Mouse (Mus musculus): Measurements from ENCODE around the gene Sdc3. TPM values are rescaled to one million over a fixed set of nuclear protein-coding genes. Genes with fewer than 3 reads are reported as not detected.

Gene Sdc3
- total RNA-seq, 2 experiments from 2014 or later = 146 to 151 TPM

DNA sequence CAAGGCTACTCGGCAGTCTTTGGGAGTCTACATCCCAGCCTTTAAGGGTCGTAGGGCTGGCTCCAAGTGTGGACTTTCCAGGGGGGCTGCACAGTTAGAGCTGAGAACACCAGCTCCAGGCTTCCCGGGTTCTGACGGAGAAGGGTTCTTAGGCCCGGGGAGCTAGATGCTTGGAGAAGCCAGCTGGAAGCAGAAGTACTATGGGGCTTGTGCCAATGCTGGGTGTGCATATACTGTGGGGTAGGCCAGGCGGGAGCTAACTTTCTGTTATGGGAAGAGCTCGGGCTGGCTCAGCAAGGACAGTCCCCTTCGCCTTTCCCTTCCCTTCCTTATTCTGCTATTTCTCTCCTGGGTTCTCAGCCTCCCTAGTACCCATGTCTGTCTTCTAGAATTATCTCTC, 23.5 kb downstream of the Sdc3 start:
- DNase-seq (ENCODE audit: extremely low spot score in 1 of 2, low spot score in 1 of 2) = no peak

DNA sequence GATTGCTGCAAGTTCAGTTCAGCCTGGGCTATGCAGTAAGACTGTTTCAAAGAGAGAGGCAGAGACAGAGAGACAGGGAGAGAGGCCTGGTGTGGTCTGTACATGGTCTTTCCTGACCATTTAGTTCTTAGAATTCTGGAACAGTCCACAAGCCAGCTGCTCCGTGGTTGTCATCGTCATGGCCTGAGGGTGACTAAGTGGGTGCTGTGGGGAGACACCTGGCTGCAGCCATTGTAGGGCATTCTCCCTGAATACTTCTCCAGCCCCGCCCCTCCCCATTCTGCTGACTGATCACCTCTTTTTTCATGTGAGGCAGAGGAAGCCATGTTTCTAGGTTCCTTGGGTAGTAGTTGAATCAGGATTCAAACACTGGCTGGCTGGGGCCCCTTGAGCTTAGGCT, 27.5 kb downstream of the Sdc3 start:
- DNase-seq (ENCODE audit: extremely low spot score in 1 of 2, low spot score in 1 of 2) = no peak

- no peak for DNase-seq (ENCODE audit: extremely low spot score in 1 of 2, low spot score in 1 of 2)
These were observed 28.4 kb downstream of the Sdc3 start for GRCm38 (mm10) chr4:130820594-130821255.

DNA sequence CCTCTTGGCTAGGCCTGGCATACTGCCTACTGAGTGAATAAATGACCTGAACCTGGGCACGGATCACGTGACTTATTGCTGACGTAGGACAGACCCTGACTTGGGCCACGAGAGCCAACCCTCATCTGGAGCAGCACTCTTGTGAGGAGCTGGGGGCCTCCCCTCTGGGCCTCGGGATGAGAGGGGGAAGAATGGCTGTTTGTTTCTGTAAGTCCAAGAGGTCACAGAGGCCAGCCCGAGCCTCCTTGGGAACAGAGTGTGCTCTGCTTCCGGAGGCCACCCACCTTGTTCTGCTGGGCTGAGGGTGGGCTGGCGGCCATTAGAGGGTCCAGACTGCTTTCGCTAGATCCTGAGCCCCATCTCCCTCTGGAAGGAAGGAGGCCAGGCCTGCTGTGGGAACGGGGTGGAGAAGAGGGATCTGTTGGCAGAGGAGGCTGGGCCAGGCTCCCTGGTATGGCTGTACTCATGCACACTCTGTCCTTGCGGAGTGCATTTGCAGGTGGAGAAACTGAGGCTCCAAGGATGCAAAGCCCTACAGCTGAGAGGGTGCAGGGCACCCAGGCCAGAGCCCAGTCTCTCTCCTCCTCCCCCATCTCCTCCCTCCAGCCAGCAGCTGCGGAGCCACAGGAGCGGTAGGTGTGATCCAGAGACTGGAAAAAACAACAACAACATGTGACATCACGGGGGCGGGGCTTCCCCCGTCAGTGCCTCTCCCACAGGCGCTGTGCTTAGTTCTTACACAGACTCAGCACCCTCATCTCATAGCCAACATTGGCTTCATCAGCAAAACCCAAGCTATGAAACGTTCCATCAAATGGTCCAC, 36.7 kb downstream of the Sdc3 start:
- peak; percentile 23 to 41 for DNase-seq (ENCODE audit: extremely low spot score in 1 of 2, low spot score in 1 of 2)

DNA sequence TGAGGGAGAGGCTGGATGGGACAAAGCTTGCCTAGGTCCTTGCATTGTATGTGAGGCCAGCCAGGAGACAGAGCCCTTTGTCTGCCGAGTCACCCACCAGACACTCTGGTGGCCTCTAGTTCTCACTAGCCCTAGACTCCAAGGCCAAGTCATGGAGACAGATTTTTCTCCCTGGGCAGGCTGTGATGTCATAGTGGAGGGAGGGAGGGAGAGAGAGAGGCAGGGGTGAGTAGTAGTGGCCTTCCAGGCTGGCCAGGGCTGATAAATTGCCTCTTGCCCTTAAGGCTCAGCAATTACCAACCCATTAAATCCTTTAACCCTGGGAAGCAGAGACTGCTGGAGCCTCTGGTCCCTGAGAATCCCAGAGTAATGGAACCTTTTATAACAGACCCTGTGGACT, 41.8 kb downstream of the Sdc3 start:
- no peak for DNase-seq (ENCODE audit: extremely low spot score in 1 of 2, low spot score in 1 of 2)

- DNase-seq (ENCODE audit: extremely low spot score in 1 of 2, low spot score in 1 of 2) = no peak
These were observed 43.2 kb downstream of the Sdc3 start for GRCm38 (mm10) chr4:130835550-130835949.

- DNase-seq (ENCODE audit: extremely low spot score in 1 of 2, low spot score in 1 of 2) = no peak
These were observed 44.1 kb downstream of the Sdc3 start for GRCm38 (mm10) chr4:130836281-130837061.

- DNase-seq (ENCODE audit: extremely low spot score in 1 of 2, low spot score in 1 of 2) = no peak
These were observed 46.2 kb downstream of the Sdc3 start for GRCm38 (mm10) chr4:130838585-130838984.

DNA sequence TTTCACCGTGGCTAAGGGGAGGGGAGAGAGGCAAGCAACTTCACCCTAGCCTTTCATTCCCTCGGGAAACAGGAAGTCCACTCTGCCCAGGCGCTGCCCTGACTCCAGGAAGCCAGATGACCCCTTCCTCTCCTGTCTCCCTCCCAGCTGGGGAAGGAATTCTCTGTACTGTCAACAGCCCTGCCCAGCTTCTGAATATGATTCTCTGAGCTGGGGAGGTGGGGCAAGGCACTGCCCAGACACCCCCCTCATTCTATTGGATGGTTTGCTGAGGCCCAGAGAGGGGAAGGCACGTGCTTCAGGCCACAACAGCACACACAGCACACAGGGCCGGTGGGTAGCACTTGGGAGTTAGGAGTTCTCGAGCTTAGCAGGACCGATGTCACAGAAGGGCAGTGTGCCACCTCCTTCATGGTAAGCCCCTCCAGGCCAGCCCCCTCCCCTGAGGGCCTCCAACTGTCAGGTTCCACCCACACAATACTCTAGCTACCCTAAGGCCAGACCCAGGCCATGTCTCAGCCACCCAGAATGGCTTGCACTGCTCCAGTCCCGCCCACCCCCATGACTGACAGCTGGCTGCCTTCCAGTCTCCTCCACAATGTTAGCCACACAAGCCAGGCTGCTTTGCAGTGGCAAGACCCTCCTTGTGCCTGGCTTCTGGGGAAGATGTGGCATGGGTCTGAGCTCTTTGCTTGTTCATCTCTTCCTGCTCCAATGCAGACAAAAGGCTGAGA, 48.9 kb downstream of the Sdc3 start:
- DNase-seq (ENCODE audit: extremely low spot score in 1 of 2, low spot score in 1 of 2) = peak in 1 of 2 experiments; percentile 47

DNA sequence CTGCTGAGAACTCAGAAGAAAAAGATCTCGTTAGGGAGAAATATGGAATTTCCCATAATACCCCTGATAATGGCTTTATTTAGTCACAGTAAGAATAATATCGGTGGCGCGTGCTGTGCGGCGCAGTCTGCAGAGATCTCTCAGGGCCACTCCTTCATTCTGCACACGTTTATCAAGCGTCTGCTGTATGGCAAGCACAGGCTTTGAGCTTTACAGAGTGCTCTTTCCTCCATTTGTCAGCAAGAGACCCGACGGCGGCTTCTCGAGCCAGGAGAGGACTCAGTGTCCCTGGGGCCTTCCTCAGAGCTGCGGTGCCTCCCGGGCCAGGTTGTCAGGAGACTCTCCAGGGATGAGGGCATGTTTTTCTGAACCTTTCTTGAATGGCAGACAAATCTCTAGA, 56.5 kb downstream of the Sdc3 start:
- no peak for DNase-seq (ENCODE audit: extremely low spot score in 1 of 2, low spot score in 1 of 2)

- no peak for DNase-seq (ENCODE audit: extremely low spot score in 1 of 2, low spot score in 1 of 2)
These were observed 65.3 kb downstream of the Sdc3 start for GRCm38 (mm10) chr4:130857661-130858060.

- no peak for DNase-seq (ENCODE audit: extremely low spot score in 1 of 2, low spot score in 1 of 2)
These were observed 66.5 kb downstream of the Sdc3 start for GRCm38 (mm10) chr4:130858880-130859279.

DNA sequence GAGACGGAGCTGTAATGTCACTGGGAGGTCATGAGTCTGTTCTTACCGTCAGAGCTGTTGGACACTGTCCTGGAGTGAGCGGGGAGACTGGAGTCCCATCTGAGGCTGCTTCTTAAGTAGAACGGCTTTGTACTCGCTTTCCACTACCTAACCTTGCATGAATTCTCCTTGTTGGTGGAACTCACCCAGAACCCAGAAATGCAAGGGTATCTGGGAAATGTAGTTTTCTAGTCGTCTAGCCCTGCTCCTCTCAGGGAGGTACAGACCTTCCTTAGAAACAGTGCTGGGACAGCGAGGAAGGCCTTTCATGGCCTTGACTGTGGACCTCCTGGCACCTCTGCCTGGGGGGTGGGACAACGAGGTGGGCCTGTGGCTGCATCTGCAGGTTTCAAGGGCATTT, 67.1 kb downstream of the Sdc3 start:
- no peak for DNase-seq (ENCODE audit: extremely low spot score in 1 of 2, low spot score in 1 of 2)

DNA sequence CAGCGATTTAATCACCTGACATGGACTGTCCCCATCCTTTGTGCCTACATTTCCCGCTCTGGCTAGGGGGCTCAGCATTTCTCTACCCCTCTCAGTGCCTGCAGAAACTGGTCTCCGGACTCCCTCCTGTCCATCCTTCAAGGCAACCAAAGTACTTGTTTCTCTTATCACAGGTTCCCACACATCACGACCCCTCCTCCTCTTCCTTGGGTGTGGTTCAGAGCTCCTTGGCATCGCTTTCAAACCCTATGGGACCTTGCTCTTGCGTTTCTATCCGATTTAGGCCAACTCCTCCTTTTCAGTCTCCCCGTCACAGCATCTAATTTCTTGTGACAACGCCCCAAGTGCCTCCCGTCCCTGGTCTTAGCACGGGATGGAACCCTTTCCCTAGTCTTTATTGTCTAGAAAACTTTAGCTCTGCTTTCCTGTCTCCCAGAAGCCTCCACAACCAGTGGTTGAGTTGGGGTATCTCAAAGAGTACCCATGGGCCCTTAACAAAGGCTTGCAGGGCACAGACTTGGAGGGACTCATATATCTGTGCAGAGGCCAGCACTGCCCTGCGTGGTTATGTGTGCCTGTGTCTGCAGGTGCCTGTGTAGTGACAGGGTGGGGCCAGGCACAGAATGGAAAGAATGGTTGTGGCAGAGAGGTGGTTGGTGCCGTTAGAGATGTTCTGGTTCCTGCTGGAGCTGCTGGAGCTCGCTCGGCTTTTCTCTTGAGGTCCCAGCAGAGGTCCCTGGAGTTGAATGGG, 68.7 kb downstream of the Sdc3 start:
- DNase-seq (ENCODE audit: extremely low spot score in 1 of 2, low spot score in 1 of 2) = no peak

DNA sequence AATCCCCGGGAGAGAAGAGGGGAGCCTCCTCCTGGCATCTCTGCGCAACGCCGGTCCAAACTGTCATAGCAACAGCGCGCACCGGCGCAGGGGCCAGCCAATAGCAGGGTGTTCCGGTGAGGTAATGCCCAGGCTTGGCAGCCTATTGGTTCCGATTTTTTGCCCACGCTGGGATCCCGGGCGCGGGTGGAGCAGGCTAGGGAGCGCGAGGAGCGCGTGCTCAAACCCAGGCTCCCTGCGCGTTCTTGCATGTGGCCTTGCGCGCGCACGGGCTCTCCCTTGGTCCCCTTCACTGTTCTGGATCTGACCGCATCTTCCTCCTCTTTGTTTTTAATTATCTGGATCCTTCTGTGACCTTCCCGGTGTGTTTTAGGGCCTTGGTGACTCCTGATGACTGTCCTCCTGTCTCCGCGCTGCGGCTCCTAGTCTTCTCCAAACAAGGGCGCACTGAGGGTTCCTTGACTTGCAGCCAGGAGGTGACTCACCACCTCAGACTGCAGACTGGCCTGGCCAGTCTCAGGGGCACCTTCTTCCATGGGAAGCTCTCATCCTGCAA, 69.4 kb downstream of the Sdc3 start:
- peak; percentile 82 to 86 for DNase-seq (ENCODE audit: extremely low spot score in 1 of 2, low spot score in 1 of 2)

DNA sequence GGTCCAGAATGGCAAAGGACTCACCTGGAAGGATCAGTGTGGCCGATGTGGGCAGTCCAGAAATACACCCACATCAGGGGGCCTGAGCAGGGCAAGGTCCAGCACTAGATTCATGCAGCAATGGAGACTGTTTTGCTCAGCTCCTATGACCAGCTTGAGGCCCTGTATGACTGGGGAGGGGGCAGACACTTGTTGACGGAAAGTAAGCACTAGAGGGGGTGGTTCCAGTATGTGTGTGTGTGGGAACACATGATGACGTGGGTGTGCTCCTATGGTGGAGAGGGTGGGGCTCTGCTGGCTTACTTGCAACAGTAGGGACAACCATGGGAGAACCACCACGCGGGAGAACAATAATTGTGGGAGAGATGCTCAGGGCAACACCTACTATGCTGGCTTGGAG, 70.2 kb downstream of the Sdc3 start:
- DNase-seq (ENCODE audit: extremely low spot score in 1 of 2, low spot score in 1 of 2) = no peak

DNA sequence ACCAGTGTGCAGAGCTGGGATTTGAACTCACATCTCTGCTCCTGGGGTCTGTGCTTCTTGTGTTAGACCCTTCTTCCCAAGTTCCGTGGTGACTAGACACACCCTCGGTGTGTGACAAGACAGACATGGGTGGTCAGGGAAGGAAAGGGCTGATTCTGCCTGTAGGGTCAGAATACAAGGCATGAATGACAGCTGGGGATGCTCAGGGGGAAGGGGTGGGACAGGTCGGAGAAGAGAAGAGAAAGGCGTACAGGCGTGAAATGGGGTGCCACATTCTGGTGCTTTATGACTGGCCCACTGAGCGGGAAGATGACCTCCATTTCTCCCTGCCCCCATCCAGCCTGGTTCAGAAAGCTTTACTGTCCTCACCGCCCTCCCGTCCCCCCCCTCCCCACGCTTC, 73.1 kb downstream of the Sdc3 start:
- DNase-seq (ENCODE audit: extremely low spot score in 1 of 2, low spot score in 1 of 2) = no peak

DNA sequence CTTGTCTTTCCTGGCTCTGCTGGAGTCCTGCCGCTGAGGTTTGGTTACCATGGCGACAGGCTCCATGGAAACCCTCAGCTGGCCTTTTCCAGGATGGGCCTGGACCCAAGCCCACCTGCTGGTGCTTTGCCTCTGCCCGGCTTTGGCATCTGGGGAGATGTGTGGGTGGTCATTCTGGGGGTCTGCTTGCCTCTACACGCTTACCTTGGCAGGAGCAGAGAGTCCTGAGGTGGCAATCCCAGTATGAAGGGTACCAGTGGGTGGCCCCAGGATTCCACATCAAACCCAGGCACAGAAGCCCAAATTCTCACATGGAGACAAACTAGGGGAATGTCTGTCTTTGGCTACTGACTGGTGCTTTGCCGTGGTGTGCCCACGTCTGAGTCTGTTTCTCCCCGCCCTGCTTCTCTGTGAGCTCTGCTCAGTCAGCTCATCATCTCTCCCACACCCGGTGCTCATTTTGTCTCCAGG, 73.6 kb downstream of the Sdc3 start:
- DNase-seq (ENCODE audit: extremely low spot score in 1 of 2, low spot score in 1 of 2) = peak; percentile 74 to 75

- no peak for DNase-seq (ENCODE audit: extremely low spot score in 1 of 2, low spot score in 1 of 2)
These were observed 75.6 kb downstream of the Sdc3 start for GRCm38 (mm10) chr4:130867940-130868339.
